Mouse (Mus musculus) heart, adult 2 months (tissue): ENCODE data around the gene Ndufs4. TPM values are rescaled to one million over a fixed set of nuclear protein-coding genes. Genes with fewer than 3 reads are reported as not detected.

ENCODE experiments used
- DNase-seq, 2 experiments: peaks; one replicate each; pipeline ENCODE4 v3.0.0; 2021
- H3K27ac ChIP-seq: fragments of 200-600 bp; 2 replicates; pipeline ENCODE4 v1.8.1; 2022
- H3K27me3 ChIP-seq: fragments of 200-500 bp; 2 replicates; pipeline ENCODE4 v1.6.1; 2012; ENCODE audit warnings: mild to moderate bottlenecking, low read length, inconsistent platforms, mixed read lengths; ENCODE audit not compliant: control insufficient read depth, insufficient read depth
- H3K36me3 ChIP-seq: fragments of 200-500 bp; 2 replicates; pipeline ENCODE4 v1.6.1; 2012; ENCODE audit warnings: low read length, inconsistent platforms; ENCODE audit not compliant: control insufficient read depth, insufficient read depth
- H3K4me1 ChIP-seq: fragments of 200-500 bp; 2 replicates; pipeline ENCODE4 v1.6.1; 2011; ENCODE audit warnings: low read length; ENCODE audit not compliant: control insufficient read depth, insufficient read depth
- H3K4me3 ChIP-seq: fragments of 200-600 bp; 2 replicates; pipeline ENCODE4 v1.8.1; 2022
- H3K79me2 ChIP-seq: fragments of 200-500 bp; replicated peaks from 2 replicates; pipeline ENCODE4 v1.6.1; 2012; ENCODE audit warnings: mild to moderate bottlenecking, inconsistent platforms, low read length, moderate library complexity, mixed read lengths; ENCODE audit not compliant: control insufficient read depth, insufficient read depth
- H3K9ac ChIP-seq: fragments of 200-500 bp; 2 replicates; pipeline ENCODE4 v1.6.1; 2012; ENCODE audit warnings: low read depth, mild to moderate bottlenecking, control low read depth, inconsistent platforms, low read length, mixed read lengths
- CTCF ChIP-seq: fragments of 200-600 bp; IDR thresholded peaks from 2 replicates; pipeline ENCODE4 v1.8.1; 2022; ENCODE audit warnings: antibody characterized with exemption, mild to moderate bottlenecking, moderate library complexity
- EP300 ChIP-seq: fragments of 200-500 bp; IDR thresholded peaks from 2 replicates; pipeline ENCODE4 v1.6.1; 2011; ENCODE audit warnings: low read depth, low read length, control low read depth; ENCODE audit not compliant: insufficient read depth
- POLR2A ChIP-seq: fragments of 200-500 bp; IDR thresholded peaks from 2 replicates; pipeline ENCODE4 v1.6.1; 2011; ENCODE audit warnings: mild to moderate bottlenecking, low read depth, low read length, control low read depth; ENCODE audit not compliant: insufficient read depth
- WGBS: fragments of 180-500 bp; shearing (Covaris S2); methylation state at CpG from one replicate; pipeline ENCODE4 v1.1.7; 2018; 5-methylcytosine and 5-hydroxymethylcytosine counted together
- intact Hi-C: fragments of 180-260 bp; cut with DNase I; formaldehyde crosslinking; loops from one replicate; pipeline ENCODE4 v1.15.1; 2025
- polyA plus RNA-seq: library from polyadenylated mRNA; depleted of rRNA; stranded (reverse); fragments of >200 nt; gene quantifications from 2 replicates; pipeline ENCODE4 v1.2.3, GENCODE M21; 2012; rRNA removed
- total RNA-seq, 2 experiments: library from RNA; stranded (reverse); gene quantifications; 2 replicates each; pipeline ENCODE4 v1.2.3; 2021

Ndufs4 gene
- total and polyA plus RNA-seq, 3 experiments = 185 to 588 (median 493) TPM

- Histone ChIP-seq H3K4me3 (no peak overlapping the region), H3K9ac (no peak overlapping the region), H3K27me3 (no peaks in the 10 kb centered on the region), H3K27ac (no peak overlapping the region), H3K36me3 (no peaks in the 10 kb centered on the region), H3K79me2 (no peaks in the 10 kb centered on the region), H3K4me1 (no peaks in the 10 kb centered on the region)
- TF ChIP-seq EP300 = no peak
- no peak for TF ChIP-seq POLR2A
- TF ChIP-seq CTCF = no peak
- intact Hi-C loops = no loop called here
- 75% methylated on average over 16 of the region's 16 CpGs for WGBS
- no peak for DNase-seq
These were observed 116.5 kb downstream of the Ndufs4 start for GRCm38 (mm10) chr13:114271410-114272105.

DNA sequence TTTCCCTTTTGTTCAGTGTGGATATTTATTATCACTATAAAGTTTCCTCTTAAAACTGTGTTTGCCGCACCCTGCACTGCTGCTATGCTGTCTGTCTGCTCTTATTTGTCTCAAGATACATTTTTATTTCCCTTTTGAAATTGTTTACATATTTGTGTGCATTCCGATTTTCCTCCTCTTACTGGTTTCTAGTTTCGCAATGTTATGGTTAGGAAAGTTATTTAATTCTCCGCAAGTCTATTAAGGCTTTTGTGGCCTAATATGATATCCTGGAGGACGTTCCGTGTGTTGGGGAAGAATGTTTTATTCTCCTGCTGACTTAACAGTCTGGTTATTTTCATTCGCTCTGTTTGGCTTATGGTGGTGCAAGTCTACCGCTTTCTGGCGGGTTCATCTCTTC is 120.3 kb downstream of the Ndufs4 start:
- WGBS = 91% methylated on average over 9 of the region's 9 CpGs
- H3K27ac ChIP-seq = no peak overlapping the region
- TF ChIP-seq CTCF = no peak
- no peak for TF ChIP-seq EP300
- no peak for TF ChIP-seq POLR2A
- no peak for DNase-seq
- intact Hi-C loops = no loop called here
- no peaks in the 10 kb centered on the region for H3K36me3 ChIP-seq
- no peak overlapping the region for H3K9ac ChIP-seq
- no peaks in the 10 kb centered on the region for H3K79me2 ChIP-seq
- no peaks in the 10 kb centered on the region for H3K27me3 ChIP-seq
- no peaks in the 10 kb centered on the region for H3K4me1 ChIP-seq
- H3K4me3 ChIP-seq = no peak overlapping the region

DNA sequence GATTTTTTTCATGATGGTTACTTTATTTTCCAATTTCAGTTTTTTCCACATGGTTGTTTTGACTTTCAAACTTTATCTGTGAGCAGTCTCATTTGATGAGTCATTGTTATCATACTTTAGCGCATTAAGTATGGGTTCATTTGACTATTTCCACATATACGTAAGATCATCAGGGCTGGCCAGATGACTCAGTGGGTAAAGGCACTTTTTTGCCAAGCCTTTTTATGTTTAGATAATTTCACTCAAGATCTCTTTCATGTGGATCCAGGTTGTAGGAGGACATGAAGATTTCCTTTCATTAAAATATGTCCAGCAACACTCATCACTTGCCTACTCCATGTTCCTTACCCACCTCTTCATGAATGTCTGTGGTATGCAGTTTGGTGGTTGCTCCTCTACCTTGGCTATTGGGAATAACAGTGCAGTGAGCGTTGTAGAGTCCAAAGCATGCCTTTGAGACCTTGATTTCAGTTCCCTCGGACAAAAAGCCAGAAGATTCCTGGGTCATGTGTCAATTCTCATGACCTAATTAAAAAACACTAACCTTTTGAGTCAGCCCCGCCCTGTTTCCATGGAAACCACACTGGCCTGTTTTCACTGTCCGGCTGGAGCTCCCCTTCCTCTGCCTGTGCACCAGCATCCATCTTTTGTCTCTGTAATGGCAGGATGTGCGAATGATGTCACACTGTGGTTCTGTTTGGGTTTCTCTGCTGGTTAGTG is 127.4 kb downstream of the Ndufs4 start:
- DNase-seq = peak in 1 of 2 experiments; percentile 5

GRCm38 (mm10) chr13:114254697-114255096 is 133.4 kb downstream of the Ndufs4 start:
- Histone ChIP-seq H3K27ac (no peak overlapping the region), H3K79me2 (no peaks in the 10 kb centered on the region), H3K4me1 (no peaks in the 10 kb centered on the region), H3K4me3 (no peak overlapping the region), H3K27me3 (no peaks in the 10 kb centered on the region), H3K9ac (no peak overlapping the region), H3K36me3 (no peaks in the 10 kb centered on the region)
- 80% methylated on average over 10 of the region's 10 CpGs for WGBS
- TF ChIP-seq EP300 = no peak
- no peak for TF ChIP-seq POLR2A
- no peak for TF ChIP-seq CTCF
- no peak for DNase-seq
- intact Hi-C loops = no loop called here

More for the DNA sequence above, 127.4 kb downstream of the Ndufs4 start:
- no peak for TF ChIP-seq EP300
- no peak for TF ChIP-seq CTCF
- no peak for TF ChIP-seq POLR2A
- H3K9ac ChIP-seq = no peak overlapping the region
- H3K79me2 ChIP-seq = no peaks in the 10 kb centered on the region
- WGBS = 72% methylated on average over 7 of the region's 7 CpGs
- no peaks in the 10 kb centered on the region for H3K27me3 ChIP-seq
- H3K4me3 ChIP-seq = no peak overlapping the region
- H3K36me3 ChIP-seq = no peaks in the 10 kb centered on the region
- intact Hi-C loops = no loop called here
- no peaks in the 10 kb centered on the region for H3K4me1 ChIP-seq
- H3K27ac ChIP-seq = no peak overlapping the region

Other genes starting within 250 kb of the Ndufs4 start
- gene Fst, start 70.7 kb upstream of the Ndufs4 start, total RNA-seq = 1 to 10 TPM in 1 of 2 experiments, under 1 TPM in 1; 0.63 to 1.3 TPM
- 0.50 and 1.2 TPM in 2 replicates for gene Fst, start 70.7 kb upstream of the Ndufs4 start, polyA plus RNA-seq